Mouse (Mus musculus) limb, embryonic 13.5 days (tissue): ENCODE data around the gene Cnot6. TPM values are rescaled to one million over a fixed set of nuclear protein-coding genes. Genes with fewer than 3 reads are reported as not detected.
A peak's percentile ranks its signal among the peaks of the same experiment; 100 is the strongest.

ENCODE experiments used
- ATAC-seq: fragments of 200-750 bp; cut with Nextera tagmentation; 2 replicates; pipeline ENCODE4 v1.8.0; 2017; ENCODE audit warnings: low read depth, moderate number of reproducible peaks, moderate TSS enrichment; ENCODE audit not compliant: low FRiP score
- H3K27ac ChIP-seq: fragments of 300-500 bp; sonication (generic); 2 replicates; pipeline ENCODE4 v1.5.1; 2015; ENCODE audit warnings: inconsistent platforms, mild to moderate bottlenecking, moderate library complexity
- H3K27me3 ChIP-seq: fragments of 300-500 bp; sonication (generic); 2 replicates; pipeline ENCODE4 v1.6.1; 2015; ENCODE audit warnings: mild to moderate bottlenecking, inconsistent platforms
- H3K36me3 ChIP-seq: fragments of 300-500 bp; sonication (generic); 2 replicates; pipeline ENCODE4 v1.6.1; 2015; ENCODE audit warnings: inconsistent platforms, mild to moderate bottlenecking, moderate library complexity
- H3K4me1 ChIP-seq: fragments of 300-500 bp; sonication (generic); 2 replicates; pipeline ENCODE4 v1.6.1; 2015; ENCODE audit warnings: inconsistent platforms
- H3K4me2 ChIP-seq: fragments of 300-500 bp; sonication (generic); replicated peaks from 2 replicates; pipeline ENCODE4 v1.6.1; 2015; ENCODE audit warnings: inconsistent platforms, mild to moderate bottlenecking, moderate library complexity
- H3K4me3 ChIP-seq: fragments of 300-500 bp; sonication (generic); 2 replicates; pipeline ENCODE4 v1.5.1; 2015; ENCODE audit warnings: moderate library complexity, mild to moderate bottlenecking, inconsistent platforms
- H3K9ac ChIP-seq: fragments of 300-500 bp; sonication (generic); 2 replicates; pipeline ENCODE4 v1.6.1; 2015; ENCODE audit warnings: mild to moderate bottlenecking, inconsistent platforms
- H3K9me3 ChIP-seq: fragments of 300-500 bp; sonication (generic); 2 replicates; pipeline ENCODE4 v1.6.1; 2016; ENCODE audit warnings: inconsistent platforms
- WGBS: fragments of 180-500 bp; shearing (Covaris S2); methylation state at CpG from one replicate; pipeline ENCODE4 v1.1.7; 2015; 5-methylcytosine and 5-hydroxymethylcytosine counted together
- polyA plus RNA-seq: library from polyadenylated mRNA; unstranded; fragments of >200 nt; fragmentation: Nextera tagmentation; extraction: Ambion mirVana; gene quantifications from 2 replicates; pipeline ENCODE4 v1.2.1, GENCODE M21; 2015

The Cnot6 gene
- polyA plus RNA-seq, 1 experiment from 2014 or later: 64.8 TPM

DNA sequence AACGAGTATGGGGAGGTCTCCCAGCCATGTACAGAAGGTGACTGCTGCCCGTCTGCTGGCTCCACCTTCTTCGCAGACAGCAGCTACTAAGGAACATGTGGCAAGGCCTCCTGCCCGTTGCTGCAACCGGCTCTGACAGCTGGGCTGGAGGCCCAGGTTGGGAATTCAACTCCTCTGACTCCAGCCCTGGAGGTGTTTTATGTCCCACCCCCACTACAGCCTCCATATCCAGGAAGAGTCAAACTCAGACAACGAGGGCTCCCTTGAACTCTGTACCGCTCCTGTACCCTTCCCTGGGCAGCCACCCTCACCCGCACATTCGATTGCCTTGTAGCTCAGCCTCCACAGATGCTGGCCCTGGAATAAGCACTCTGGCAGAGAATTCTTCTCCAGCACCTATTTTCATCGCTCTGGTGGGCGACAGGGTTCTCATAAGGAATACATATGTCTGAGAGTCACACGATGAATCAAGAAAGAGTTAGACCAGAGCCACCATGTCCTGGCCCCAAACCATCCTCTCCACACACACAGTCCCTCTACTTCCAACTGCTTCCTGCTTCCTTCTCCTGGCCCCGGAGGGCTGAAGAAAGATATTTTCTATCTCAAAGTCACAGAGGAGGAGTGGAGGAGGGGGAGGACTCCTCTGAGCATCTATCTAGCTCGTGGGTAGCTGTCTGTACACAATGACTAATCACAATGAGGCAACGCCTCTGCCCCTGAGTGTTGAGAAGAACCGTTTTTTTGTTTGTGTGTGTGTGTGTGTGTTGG is 61.3 kb downstream of the Cnot6 start:
- no peaks in the 10 kb centered on the region for H3K9me3 ChIP-seq
- H3K27me3 ChIP-seq: no peaks in the 10 kb centered on the region
- H3K27ac ChIP-seq: no peak overlapping the region
- no peak overlapping the region for H3K4me2 ChIP-seq
- no peak overlapping the region for H3K9ac ChIP-seq
- ATAC-seq: no peak
- H3K36me3 ChIP-seq: no peaks in the 10 kb centered on the region
- H3K4me1 ChIP-seq: peaks cover 20% of the 10 kb centered on the region
- H3K4me3 ChIP-seq: no peak overlapping the region
- 64% methylated on average over 16 of the region's 16 CpGs for WGBS

GRCm38 (mm10) chr11:49650113-49650993 is 62.2 kb downstream of the Cnot6 start:
- 51% methylated on average over 18 of the region's 18 CpGs for WGBS
- ATAC-seq: no peak
- no peak overlapping the region for H3K27ac ChIP-seq

GRCm38 (mm10) chr11:49645677-49646076 is 66.8 kb downstream of the Cnot6 start:
- Histone ChIP-seq H3K9ac (no peak overlapping the region), H3K27ac (no peak overlapping the region), H3K4me3 (no peak overlapping the region), H3K4me1 (peaks cover 13% of the 10 kb centered on the region), H3K36me3 (no peaks in the 10 kb centered on the region), H3K4me2 (no peak overlapping the region), H3K9me3 (no peaks in the 10 kb centered on the region), H3K27me3 (no peaks in the 10 kb centered on the region)
- no peak for ATAC-seq
- WGBS: 54% methylated on average over 8 of the region's 8 CpGs

More at GRCm38 (mm10) chr11:49650113-49650993, 62.2 kb downstream of the Cnot6 start:
- Histone ChIP-seq H3K4me1 (peaks cover 25% of the 10 kb centered on the region), H3K27me3 (no peaks in the 10 kb centered on the region), H3K4me2 (no peak overlapping the region), H3K9ac (no peak overlapping the region), H3K36me3 (no peaks in the 10 kb centered on the region), H3K9me3 (no peaks in the 10 kb centered on the region), H3K4me3 (no peak overlapping the region)

DNA sequence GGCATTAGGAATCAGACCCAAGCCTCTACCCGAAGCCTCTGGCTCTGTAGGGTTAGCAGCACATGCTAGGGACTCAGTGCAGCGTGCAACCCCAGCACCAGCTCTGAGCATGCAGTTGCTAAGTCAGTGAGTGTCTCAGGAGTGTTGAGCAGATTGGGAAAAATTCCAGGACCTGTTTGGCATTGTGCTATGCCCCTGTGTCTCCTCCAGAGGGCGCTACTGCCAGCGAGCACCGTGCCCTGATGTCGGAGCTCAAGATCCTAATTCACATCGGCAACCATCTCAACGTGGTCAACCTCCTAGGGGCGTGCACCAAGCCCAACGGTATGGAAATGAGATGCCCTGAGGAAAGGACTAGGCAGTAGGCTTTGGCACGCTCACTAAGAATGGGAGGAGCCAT is 76.1 kb downstream of the Cnot6 start:
- ATAC-seq: no peak
- Histone ChIP-seq H3K4me3 (no peak overlapping the region), H3K27ac (no peak overlapping the region), H3K4me1 (peaks cover 11% of the 10 kb centered on the region; the same call in 1 of the 2 replicates), H3K9ac (no peak overlapping the region), H3K4me2 (peak overlapping the region; percentile 37), H3K36me3 (no peaks in the 10 kb centered on the region), H3K9me3 (no peaks in the 10 kb centered on the region), H3K27me3 (peaks cover 69% of the 10 kb centered on the region)
- 3% methylated on average over 11 of the region's 11 CpGs for WGBS

- no peaks in the 10 kb centered on the region for H3K9me3 ChIP-seq
- peaks cover 73% of the 10 kb centered on the region for H3K27me3 ChIP-seq
- no peak overlapping the region for H3K9ac ChIP-seq
- no peak for ATAC-seq
- H3K27ac ChIP-seq: no peak overlapping the region
- H3K36me3 ChIP-seq: no peaks in the 10 kb centered on the region
- no peak overlapping the region for H3K4me2 ChIP-seq
- peaks cover 11% of the 10 kb centered on the region; the same call in 1 of the 2 replicates for H3K4me1 ChIP-seq
- no peak overlapping the region for H3K4me3 ChIP-seq
- 67% methylated on average over 6 of the region's 6 CpGs for WGBS
Measured at GRCm38 (mm10) chr11:49635671-49636070, 76.9 kb downstream of the Cnot6 start.

DNA sequence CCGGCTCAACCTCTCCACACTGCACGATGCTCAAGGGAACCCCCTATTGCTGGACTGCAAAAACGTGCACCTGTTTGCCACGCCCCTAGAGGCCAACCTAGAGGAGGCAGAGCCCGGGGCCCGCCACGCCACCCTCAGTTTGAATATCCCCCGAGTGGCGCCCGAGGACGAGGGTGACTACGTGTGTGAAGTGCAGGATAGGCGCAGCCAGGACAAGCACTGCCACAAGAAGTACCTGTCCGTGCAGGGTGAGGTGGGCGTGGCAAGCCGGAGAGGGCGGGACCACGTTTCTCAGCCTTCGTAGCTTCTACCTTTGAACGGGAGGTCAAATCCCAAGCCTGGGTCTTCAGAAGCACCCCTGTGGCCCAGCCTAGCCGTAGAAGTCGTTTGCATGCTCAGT is 78.4 kb downstream of the Cnot6 start:
- Histone ChIP-seq H3K36me3 (no peaks in the 10 kb centered on the region), H3K9ac (no peak overlapping the region), H3K4me1 (peaks cover 11% of the 10 kb centered on the region; the same call in 1 of the 2 replicates), H3K27me3 (peaks cover 76% of the 10 kb centered on the region), H3K9me3 (no peaks in the 10 kb centered on the region), H3K4me2 (peak overlapping the region; percentile 38), H3K4me3 (peak overlapping the region; percentile 13), H3K27ac (no peak overlapping the region)
- ATAC-seq: no peak
- 7% methylated on average over 22 of the region's 22 CpGs for WGBS

DNA sequence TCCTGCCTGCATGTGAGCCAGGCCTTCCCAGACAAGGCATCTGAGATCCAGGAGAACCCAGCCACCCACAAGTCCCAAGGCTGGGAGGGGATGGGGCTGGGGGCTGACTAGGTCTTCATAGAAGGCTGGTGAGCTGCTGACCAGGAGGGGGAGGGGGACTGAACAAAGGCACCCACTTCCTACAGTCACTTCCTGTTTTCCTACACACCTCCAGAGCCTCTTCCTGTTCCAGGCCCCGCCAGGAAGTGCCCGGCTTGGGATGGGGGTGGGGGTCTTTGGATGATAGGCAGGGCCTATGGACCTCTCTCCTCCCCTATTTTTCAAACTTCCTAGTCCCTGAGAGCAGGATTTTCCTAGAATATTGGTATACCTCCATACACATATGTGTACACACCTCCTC is 80.3 kb downstream of the Cnot6 start:
- no peak overlapping the region for H3K4me2 ChIP-seq
- no peak overlapping the region for H3K9ac ChIP-seq
- whole genome bisulfite sequencing: 79% methylated on average over 2 of the region's 2 CpGs
- no peaks in the 10 kb centered on the region for H3K36me3 ChIP-seq
- H3K27me3 ChIP-seq: peaks cover 64% of the 10 kb centered on the region
- H3K4me1 ChIP-seq: peaks cover 11% of the 10 kb centered on the region; the same call in 1 of the 2 replicates
- no peak overlapping the region for H3K4me3 ChIP-seq
- ATAC-seq: no peak
- H3K27ac ChIP-seq: no peak overlapping the region
- no peaks in the 10 kb centered on the region for H3K9me3 ChIP-seq

DNA sequence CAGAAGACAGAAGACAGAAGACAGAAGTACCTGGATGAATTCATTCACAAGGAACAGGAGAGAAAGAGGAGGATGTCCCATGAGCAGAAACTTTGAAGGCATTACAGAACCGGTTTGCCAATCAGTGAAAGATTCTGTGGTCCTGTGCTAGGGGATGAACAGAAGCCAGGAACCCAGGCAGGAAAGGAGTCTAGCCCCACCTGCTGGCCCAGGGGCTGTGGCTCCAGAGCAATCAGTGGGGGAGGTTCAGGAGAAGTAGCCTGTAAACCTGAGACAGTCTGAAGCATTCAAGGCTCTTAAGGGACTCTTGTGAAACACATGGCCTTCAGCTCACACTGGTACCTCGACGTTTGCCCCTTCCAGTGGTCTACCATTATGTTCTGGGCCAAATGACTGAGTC is 81.4 kb downstream of the Cnot6 start:
- no peak for ATAC-seq
- Histone ChIP-seq H3K36me3 (no peaks in the 10 kb centered on the region), H3K4me1 (peaks cover 8% of the 10 kb centered on the region; the same call in 1 of the 2 replicates), H3K4me3 (no peak overlapping the region), H3K27ac (no peak overlapping the region), H3K27me3 (peaks cover 53% of the 10 kb centered on the region), H3K9me3 (no peaks in the 10 kb centered on the region), H3K4me2 (no peak overlapping the region), H3K9ac (no peak overlapping the region)
- WGBS: 23% methylated on average over 3 of the region's 3 CpGs

DNA sequence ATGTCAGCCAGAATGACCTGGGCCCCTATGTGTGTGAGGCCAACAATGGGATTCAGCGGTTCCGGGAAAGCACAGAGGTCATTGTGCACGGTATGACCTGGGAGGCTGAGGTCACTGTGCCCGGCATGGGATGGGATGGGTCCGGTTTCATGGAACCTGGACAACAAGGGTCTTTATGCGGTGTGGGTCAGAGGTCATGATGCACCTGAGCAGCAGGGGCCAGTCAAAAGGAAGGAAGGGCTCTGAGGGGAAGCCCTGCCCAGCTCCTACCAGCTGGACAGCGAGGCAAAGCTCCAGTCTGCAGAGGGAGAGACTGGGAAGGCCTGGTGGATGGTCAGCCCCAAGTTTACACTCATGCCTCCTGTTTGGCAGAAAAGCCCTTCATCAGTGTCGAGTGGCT is 85.8 kb downstream of the Cnot6 start:
- Histone ChIP-seq H3K9me3 (no peaks in the 10 kb centered on the region), H3K4me2 (no peak overlapping the region), H3K4me3 (no peak overlapping the region), H3K4me1 (no peaks in the 10 kb centered on the region), H3K27ac (no peak overlapping the region), H3K27me3 (peaks cover 10% of the 10 kb centered on the region; the same call in 1 of the 2 replicates), H3K36me3 (no peaks in the 10 kb centered on the region), H3K9ac (no peak overlapping the region)
- no peak for ATAC-seq
- 80% methylated on average over 8 of the region's 8 CpGs for WGBS

DNA sequence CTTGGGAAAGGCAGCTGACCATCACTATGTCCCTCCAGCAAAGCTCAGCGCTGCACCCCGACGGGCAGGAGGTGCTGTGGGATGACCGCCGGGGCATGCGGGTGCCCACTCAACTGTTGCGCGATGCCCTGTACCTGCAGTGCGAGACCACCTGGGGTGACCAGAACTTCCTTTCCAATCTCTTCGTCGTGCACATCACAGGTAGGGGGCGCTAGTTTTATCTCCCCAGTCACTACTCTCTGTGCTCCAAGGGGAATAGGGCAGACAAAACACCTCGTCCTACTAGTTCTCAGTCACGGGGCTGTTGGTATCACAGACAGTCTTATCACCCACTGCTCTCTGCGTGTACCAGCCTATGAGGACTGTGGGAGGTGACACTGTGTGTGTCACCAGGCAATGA is 86.7 kb downstream of the Cnot6 start:
- Histone ChIP-seq H3K27ac (no peak overlapping the region), H3K4me2 (no peak overlapping the region), H3K4me1 (no peaks in the 10 kb centered on the region), H3K27me3 (0 out of 2 replicates have a peak, but pooled peaks cover 6% of the 10 kb centered on the region), H3K36me3 (no peaks in the 10 kb centered on the region), H3K9ac (no peak overlapping the region), H3K9me3 (no peaks in the 10 kb centered on the region), H3K4me3 (no peak overlapping the region)
- ATAC-seq: no peak
- WGBS: 63% methylated on average over 15 of the region's 15 CpGs

DNA sequence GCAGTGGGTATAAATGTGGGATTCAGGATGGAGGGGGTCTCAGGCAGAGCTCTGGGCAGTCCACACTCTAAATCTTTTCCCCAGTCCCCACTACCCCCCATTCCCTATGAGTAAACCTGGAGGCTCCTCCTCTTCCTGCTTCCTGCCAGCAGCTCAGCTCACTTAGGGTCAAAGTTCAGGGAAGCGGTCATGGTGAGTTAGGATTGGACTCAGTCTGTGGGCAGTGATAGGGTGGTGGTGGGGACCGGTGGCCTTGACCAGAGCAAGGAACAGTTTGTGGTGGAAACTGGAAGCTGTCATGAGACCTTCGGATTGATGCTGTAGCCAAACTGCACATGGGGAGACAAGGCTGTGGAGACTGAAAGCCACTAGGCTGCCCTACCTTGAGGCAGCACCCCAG is 88.4 kb downstream of the Cnot6 start:
- Histone ChIP-seq H3K27me3 (no peaks in the 10 kb centered on the region), H3K4me2 (no peak overlapping the region), H3K4me3 (no peak overlapping the region), H3K4me1 (no peaks in the 10 kb centered on the region), H3K9me3 (no peaks in the 10 kb centered on the region), H3K27ac (no peak overlapping the region), H3K36me3 (no peaks in the 10 kb centered on the region), H3K9ac (no peak overlapping the region)
- ATAC-seq: no peak
- WGBS: 84% methylated on average over 3 of the region's 3 CpGs

DNA sequence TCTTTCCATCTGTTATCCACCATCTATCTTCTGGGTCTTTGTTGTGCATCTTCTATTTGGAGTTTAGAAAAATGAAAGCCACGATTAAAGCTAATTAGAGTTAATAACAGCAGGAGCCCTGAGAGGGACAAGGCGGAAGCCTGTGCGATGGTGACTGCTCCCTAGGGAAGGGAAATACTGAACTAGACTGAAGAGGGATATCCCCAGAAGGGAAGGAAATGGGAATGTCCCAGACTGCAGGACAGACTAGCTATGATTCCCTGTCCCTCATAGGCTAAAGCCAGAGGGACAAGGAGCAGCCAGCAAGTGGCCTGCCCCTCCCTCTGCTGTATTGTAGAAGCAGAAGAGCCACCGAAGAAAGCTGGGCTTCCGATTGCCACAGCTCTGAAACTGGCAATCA is 90.6 kb downstream of the Cnot6 start:
- H3K9ac ChIP-seq: no peak overlapping the region
- H3K27ac ChIP-seq: no peak overlapping the region
- H3K27me3 ChIP-seq: no peaks in the 10 kb centered on the region
- H3K9me3 ChIP-seq: no peaks in the 10 kb centered on the region
- ATAC-seq: no peak
- H3K4me2 ChIP-seq: no peak overlapping the region
- no peak overlapping the region for H3K4me3 ChIP-seq
- 82% methylated on average over 5 of the region's 5 CpGs for WGBS
- no peaks in the 10 kb centered on the region for H3K4me1 ChIP-seq
- no peaks in the 10 kb centered on the region for H3K36me3 ChIP-seq
